Mouse (Mus musculus): ENCODE data around the gene Stk11ip.

The Stk11ip gene

DNA sequence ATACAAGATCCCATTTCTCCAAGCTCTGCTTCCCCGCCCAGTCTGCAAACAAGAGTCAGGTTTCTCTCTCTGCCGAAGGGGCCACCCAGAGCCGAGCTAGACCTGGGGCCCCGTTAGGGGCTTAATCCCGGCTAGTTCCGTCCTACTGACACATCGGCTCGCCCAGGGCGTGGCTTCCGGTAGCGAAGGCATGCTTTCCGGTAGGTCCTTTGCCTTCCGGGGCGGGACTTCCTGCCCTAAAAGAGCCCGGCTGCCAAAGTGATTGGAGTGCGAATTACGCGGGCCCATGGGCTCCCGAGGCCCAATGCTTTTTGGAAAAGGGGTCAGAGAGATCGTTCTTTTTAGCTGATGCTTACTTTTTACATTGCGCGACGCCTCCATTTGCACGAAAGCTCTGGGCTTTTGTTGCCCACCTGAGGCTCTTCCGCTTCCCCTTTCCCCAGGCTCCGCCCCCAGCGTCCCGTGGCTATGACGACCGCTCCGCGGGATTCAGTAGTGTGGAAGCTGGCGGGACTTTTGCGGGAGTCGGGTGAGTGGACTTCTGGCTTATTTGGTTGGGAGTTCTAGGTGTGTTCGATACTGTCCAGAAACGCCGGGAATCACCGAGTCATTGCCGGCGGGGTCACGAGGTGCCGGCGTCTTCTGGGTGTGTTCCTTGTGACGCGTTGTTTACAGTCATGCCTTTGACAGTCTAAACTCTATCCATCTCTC is at the start of gene Stk11ip:
Gene Stk11ip (plus strand): TSS at position 209 of the 711 bp plus-strand sequence.
- peak; percentile 88 to 93 for DNase-seq (ENCODE audit: low spot score in 2 of 2)

DNA sequence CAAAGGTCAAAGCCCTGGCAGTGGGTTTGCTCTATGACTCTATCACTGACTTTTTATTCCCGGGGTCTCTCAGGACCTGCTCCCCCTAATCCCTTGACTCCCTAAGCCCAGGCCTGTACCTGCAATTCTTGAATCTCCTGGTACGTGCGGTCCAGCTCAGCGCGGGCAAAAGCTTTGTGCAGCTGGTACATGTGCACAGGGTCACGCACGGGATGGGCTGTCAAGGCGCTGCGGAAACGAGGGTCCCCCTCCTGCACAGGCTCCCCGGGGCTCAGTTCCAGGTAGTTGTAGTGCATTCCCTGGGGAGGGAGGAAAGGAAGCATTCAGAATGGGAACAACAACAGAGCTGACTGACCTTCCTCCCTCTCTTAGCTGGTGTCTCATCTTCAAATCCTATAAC is 44.9 kb upstream of the Stk11ip start:
- DNase-seq (ENCODE audit: low spot score in 2 of 2) = no peak

GRCm38 (mm10) chr1:75477264-75477965 is 43.9 kb upstream of the Stk11ip start:
- DNase-seq (ENCODE audit: low spot score in 2 of 2) = peak; percentile 84 to 89

DNA sequence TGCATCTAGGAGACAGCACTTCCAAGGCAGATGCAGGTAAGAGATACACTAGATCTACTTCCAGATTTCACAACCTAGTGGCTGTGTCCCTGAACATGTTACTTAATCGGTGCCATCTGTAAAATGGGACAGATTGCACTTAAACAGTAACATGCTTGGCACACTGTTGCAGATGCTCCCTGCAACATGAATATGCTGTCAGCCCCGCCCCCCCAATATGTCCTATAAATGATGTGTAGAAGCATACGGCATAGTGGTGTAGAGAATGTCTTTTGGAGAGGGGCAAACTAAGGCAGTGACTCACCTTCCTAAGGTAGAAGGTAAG is 43.4 kb upstream of the Stk11ip start:
- DNase-seq (ENCODE audit: low spot score in 2 of 2) = no peak

DNA sequence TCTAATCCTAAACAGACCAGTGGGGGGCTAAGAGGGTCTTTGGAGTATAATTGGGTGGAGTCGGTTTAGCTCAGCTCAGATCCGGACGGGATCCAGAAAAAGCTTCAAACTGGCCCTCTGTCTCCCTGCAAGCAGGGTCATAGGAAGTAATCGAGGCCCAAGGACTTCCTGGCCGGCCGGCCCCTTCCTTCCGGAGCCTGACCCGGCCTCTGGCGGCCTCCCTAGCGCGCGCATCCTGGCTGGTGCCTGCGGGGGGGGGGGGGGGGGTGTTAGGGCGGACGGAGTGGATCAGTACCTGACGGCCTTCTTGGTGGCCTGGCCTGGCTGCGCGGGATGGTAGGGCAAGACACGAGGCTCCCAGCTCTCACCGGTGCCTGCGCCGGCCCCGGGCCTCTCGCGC is 42.8 kb upstream of the Stk11ip start:
- DNase-seq (ENCODE audit: low spot score in 2 of 2) = peak; percentile 42 to 45

DNA sequence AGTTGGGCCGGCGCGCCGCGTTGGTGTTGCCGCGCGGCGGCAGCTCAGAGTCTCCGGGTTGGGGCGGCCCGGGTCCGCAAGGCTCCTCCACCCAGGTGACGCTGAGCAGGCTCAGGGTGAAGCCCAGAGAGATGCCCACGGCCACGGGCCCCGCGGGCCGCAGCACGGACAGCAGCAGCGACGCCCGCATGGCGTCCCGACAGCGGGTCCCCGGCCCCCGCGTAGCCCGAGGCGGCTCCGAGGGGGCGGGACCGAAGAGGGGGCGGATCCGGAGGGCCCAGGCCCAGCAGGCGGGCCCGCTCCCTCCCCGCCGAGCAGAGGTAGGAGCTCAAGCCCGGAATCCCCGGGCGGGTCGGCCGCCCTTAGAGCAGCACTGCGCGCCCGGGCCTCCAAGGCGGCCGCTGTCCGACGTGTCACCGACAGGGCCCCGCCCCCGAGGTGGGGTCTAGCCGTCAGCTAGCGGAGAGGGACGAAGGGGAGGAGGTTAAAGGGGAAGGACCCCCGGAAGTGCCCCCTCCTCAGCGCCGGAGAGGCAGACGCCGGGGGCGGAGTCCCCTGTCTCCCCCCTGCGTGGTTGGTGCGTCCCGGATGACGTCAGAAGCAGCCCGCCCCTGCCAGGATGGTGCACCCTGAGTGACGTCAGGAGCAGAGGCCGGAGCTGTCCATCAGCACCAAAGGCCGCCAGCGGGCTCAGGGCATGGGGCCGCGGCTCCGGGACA is 42.3 kb upstream of the Stk11ip start, which contains the start of the genes Chpf and Tmem198:
Gene Chpf (minus strand): TSS at position 392 of the 719 bp plus-strand sequence.
Gene Tmem198 (plus strand): TSS at position 617 of the 719 bp plus-strand sequence.
- peak; percentile 98 for DNase-seq (ENCODE audit: low spot score in 2 of 2)

DNA sequence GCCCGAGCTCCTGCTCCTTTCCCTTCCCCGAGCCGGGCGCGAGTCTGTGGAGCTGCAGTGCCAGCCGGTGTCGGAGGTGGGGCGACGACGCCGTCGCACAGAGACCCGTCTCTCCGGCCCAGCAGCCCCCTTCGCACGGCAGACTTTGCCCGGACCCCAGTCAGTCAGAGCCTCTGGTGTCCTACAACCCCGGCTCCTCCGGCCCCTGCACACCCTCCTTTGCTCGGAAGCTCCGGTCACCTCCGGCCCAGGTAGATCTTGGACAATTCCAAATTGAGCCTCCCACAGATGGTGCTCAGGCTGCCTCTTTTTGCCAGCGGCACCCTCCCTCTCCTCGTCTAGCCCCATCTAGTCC is 41.7 kb upstream of the Stk11ip start:
- no peak for DNase-seq (ENCODE audit: low spot score in 2 of 2)

DNA sequence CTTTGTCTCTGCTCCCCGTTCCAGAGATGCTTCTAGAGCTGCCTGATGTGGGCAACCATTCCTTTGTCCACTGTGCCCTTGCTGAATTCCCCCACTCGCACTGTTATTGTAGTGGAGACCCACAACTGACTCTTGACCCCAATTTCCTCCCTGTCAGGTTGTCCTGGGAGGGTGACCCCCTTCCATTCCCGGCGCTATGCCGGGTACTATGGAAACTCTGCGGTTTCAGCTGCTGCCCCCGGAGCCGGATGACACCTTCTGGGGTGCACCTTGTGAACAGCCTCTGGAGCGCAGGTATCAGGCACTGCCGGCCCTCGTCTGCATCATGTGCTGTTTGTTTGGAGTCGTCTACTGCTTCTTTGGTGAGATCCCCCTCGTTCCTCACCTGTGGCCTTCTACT is 41.3 kb upstream of the Stk11ip start:
- no peak for DNase-seq (ENCODE audit: low spot score in 2 of 2)

DNA sequence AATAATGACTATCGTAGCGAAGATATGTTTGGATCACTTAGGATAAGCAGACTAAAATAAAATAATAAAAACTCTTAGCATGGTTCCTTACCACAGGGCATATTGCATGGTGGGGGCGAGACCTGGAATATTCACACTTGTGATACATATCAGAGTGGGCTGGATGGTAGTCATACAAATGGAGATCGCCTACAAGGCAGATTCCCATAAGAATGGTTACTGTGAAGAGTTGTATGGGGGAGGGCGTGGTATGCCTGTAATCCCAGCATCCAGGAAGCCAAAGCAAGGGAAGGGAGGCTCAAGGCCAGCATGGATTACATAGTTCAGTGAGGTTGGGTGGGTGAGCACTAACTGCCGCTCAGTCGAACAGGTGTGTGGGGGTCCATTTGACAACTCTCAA is 40.6 kb upstream of the Stk11ip start:
- no peak for DNase-seq (ENCODE audit: low spot score in 2 of 2)

DNA sequence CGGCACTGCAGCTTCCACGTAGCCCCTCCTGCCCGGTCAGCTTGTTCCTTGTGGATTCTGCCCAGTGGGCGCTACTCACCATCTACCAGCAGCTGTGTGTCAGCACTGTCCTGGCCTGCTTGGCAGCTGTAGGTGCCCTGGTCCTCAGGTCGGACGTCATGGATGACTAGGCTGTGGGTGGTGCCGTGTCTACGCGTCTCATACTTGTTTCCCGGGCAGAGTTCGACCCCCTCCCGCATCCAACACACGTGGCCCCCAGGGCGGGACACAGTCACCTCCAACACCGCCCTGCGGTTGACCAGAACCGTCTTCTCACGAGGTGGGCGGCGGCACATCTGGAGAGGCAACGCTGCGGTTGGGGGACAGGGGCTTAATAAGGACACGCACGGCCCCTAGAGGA is 34.8 kb upstream of the Stk11ip start:
- DNase-seq (ENCODE audit: low spot score in 2 of 2) = peak in 1 of 2 experiments; percentile 12

GRCm38 (mm10) chr1:75487040-75487404 is 34.3 kb upstream of the Stk11ip start:
- DNase-seq (ENCODE audit: low spot score in 2 of 2) = no peak

DNA sequence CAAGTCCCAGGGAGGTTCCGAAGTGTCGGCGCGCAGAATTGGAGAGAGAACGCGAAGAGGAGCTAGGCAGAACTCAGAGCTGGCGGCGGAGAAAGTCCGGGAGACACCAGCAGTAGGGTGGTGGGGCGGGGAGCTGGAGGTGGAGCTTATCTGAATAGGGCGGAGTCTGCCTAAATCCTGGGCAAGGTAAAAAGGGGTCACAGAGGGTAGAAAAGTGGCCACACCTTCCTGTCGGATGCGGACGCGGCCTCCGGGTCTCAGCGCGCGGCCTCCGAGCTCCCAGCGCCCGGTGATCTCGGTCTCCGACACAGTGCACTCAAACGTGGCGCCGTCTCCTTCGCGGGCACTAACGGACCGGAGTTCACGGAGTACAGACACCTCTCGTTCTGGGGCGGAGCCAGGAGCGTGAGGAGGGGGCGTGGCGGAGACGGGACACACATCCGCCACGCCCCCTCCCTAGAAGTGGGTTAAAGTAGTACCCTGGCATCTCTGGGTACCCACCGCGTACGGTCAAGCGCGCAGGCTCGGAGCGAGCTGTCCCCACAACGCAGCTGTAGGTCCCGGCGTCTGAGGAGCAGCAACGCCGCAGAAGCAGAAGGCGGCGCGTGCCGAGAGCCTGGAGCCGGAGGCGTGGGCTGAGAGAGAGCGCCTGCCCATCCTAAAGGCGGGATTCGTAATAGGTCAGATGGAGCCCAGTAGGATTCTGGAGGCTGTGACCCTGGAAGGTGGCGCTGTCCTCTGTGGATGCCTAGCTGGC is 33.7 kb upstream of the Stk11ip start:
- peak; percentile 23 to 55 for DNase-seq (ENCODE audit: low spot score in 2 of 2)

- no peak for DNase-seq (ENCODE audit: low spot score in 2 of 2)
These were observed 30.4 kb upstream of the Stk11ip start for GRCm38 (mm10) chr1:75490785-75491551.

DNA sequence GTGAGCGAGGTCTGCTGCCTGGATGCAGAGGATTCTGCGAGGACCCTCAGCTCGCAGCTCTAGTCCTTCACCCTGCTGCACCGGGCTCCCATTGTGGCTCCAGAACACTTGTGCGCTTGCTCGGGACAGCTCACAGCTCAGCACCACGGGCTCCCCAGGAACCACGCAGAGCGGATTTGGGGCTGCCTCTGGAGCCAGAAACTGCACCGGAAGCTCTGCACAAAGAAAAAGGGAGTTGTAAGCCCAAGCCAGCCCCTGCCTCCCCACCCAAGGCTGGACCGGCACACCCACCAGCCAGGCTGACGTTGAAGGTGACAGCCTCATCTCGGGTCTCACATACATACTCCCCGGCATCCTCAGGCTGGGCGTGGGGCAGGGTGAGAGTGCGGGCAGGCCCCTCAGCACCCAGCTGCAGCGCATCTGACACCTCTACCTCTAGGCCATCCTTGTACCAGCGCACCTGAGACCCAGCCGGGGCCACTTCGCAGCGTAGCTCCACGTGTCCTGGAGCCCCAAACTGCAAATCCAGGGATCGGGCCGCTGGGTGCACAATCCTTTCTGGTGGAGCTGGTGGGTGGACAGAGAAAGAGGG is 28.7 kb upstream of the Stk11ip start:
- no peak for DNase-seq (ENCODE audit: low spot score in 2 of 2)

DNA sequence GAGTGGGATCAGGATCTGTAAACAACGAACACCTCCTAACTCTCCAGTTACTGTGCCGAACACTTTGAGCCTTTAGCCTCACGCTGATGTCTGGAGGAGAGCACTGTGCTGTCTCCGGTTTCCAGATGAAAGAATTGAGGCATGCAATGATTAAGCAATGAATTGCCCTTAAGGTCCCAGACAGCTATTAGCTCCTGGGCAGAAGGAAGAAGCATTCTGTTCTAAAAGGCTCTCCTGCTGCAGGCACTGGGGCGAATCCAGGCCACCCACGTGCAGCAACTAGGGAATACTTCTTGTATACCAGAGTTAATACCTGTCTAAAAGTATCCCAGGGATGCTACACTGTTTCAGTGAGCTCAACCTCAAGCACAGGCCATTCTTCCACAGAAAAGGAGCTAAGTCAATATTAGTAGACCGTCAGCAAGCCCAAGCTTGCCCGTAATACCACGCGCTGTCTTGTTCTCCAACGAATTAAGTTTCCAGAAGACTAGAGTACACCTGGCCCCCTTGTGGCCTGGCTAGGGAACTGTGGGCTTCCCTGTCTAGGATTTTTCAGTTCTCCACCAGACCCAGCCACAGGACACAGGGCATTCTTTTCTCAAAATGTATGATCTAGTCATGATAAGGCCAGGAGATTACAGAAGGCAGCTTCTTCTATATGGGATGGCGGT is 26.3 kb upstream of the Stk11ip start:
- DNase-seq (ENCODE audit: low spot score in 2 of 2) = no peak

- DNase-seq (ENCODE audit: low spot score in 2 of 2) = no peak
These were observed 22.4 kb upstream of the Stk11ip start for GRCm38 (mm10) chr1:75498897-75499296.

GRCm38 (mm10) chr1:75499441-75499840 is 21.9 kb upstream of the Stk11ip start:
- no peak for DNase-seq (ENCODE audit: low spot score in 2 of 2)

- DNase-seq (ENCODE audit: low spot score in 2 of 2) = no peak
These were observed 19.4 kb upstream of the Stk11ip start for GRCm38 (mm10) chr1:75501905-75502304.

GRCm38 (mm10) chr1:75502945-75503650 is 18.2 kb upstream of the Stk11ip start:
- no peak for DNase-seq (ENCODE audit: low spot score in 2 of 2)

DNA sequence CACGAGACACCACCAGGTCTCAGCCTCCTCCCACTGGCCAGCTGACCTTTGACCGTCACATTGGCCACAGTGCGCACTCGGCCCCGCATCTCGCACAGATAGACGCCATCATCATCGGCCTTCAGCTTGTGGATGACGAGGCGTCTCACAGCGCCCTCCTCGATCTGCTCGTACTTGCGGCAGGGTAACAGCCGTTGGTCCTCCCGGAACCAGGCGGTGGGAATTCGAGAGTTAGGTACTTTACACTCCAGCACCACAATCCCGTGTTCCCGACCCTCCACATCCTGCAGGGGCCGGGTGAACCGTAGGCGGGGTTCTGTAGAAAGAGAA is 17.7 kb upstream of the Stk11ip start:
- no peak for DNase-seq (ENCODE audit: low spot score in 2 of 2)

Measured in natural killer cell, adult 2 months (primary cell).